Mouse (Mus musculus): Measurements from ENCODE around the gene Nav1.

Gene Nav1

GRCm38 (mm10) chr1:135448940-135449339, 158.2 kb downstream of the Nav1 start:
- DNase-seq (ENCODE audit: low spot score in 2 of 2): no peak

- DNase-seq (ENCODE audit: low spot score in 2 of 2): no peak
Measured at GRCm38 (mm10) chr1:135443506-135443905, 163.6 kb downstream of the Nav1 start.

- DNase-seq (ENCODE audit: low spot score in 2 of 2): no peak
Measured at GRCm38 (mm10) chr1:135441861-135442260, 165.2 kb downstream of the Nav1 start.

GRCm38 (mm10) chr1:135440986-135441385, 166.1 kb downstream of the Nav1 start:
- DNase-seq (ENCODE audit: low spot score in 2 of 2): no peak

GRCm38 (mm10) chr1:135438801-135439200, 168.3 kb downstream of the Nav1 start:
- DNase-seq (ENCODE audit: low spot score in 2 of 2): no peak

- DNase-seq (ENCODE audit: low spot score in 2 of 2): no peak
Measured at GRCm38 (mm10) chr1:135435823-135436222, 171.3 kb downstream of the Nav1 start.

DNA sequence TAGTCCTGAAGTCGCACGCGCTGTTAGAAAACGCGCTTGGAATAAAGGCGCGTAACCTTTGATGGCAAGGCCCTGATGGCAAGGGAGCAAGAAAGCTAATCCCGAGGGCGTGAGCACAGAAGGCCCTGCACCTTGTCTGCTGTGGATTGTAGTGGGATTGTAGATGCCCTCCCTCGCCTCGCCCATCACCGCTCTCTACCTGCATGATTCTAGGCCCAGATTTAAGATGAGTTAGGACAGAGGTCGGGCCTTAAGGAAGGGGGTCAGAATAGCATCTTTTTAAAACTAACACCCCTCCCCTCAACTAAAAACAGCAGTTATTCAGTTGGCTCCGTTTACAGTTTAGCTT, 176.5 kb downstream of the Nav1 start:
- DNase-seq (ENCODE audit: low spot score in 2 of 2): no peak

GRCm38 (mm10) chr1:135429901-135430668, 177.0 kb downstream of the Nav1 start, which contains the start of gene Ipo9:
Gene Ipo9 (minus strand): TSS chr1:135430499.
- peak; percentile 88 to 92 for DNase-seq (ENCODE audit: low spot score in 2 of 2)

DNA sequence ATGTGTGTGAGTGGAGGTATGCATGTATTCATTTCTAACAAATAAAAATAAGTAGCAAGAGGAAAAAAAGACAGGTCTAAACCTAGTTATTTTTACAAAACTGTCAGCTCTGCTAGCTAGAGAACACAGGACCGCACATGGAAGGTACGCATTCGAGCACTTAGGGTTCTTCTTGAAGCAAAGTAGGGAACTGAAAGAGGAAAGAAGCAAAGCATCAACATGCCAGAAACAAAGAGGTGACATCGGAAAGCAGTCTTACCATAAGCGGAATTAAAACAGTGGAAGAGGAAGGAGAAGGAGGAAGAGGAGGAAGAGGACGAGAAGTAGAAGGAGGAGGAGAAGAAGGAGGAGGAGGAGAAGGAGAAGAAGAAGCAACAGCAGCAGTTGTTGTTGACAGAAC, 179.7 kb downstream of the Nav1 start:
- no peak for DNase-seq (ENCODE audit: low spot score in 2 of 2)

- DNase-seq (ENCODE audit: low spot score in 2 of 2): no peak
Measured at GRCm38 (mm10) chr1:135426645-135427044, 180.4 kb downstream of the Nav1 start.

DNA sequence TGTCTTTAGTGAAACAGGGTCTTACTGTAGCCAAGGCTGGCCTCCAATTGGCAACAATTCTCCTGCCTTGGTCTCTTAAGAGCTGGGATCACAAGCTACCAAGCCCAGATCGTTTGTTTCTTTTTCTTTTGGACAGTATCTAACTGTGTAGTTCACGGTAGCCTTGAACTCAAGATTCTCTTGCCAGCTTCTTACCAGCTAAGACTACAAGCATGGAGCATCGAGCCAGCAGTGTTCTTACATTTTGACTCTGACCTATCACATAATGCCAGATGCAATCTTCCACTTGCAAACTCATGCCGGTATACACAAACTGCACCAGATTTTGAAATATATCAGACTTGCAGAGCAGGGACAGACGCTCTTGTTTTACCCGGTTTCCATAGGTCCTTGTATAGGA, 184.3 kb downstream of the Nav1 start:
- DNase-seq (ENCODE audit: low spot score in 2 of 2): no peak

DNA sequence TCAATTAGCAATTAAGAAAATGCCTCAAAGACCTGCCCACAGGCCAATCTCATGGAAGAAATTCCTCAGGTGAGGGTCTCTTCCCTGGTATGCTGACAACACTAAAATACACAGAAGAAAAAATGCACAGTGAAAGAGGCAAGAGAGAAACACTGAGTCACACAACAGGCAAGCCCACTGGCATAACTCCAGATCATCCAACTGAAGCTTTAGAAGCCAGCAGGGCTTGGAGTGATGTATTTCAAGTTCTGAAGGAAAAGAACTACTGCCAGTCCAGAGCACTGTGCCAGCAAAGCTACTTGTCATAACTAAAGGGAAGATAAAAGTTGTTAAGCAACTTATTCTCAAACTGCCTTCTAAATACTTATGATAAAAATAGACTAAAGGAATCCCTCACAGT, 193.1 kb downstream of the Nav1 start:
- DNase-seq (ENCODE audit: low spot score in 2 of 2): no peak

DNA sequence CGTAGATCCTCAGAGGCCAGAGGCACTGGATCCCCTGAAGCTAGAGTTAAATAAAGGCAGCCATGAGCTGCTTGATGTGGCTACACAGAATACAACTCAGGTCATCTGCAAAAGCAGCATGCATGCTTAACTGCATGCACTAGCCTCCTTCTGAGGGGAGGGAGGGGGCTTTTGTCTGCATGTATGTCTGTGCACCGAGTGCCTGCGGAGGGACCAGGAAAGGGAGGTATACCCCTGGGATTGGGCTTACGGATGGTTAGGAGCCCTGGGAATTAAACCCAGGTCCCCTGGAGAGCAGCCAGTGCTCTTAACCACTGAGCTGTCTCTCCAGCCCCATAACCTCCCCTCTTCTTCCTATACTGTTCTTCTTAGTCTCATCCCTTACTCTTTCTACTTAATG, 195.0 kb downstream of the Nav1 start:
- no peak for DNase-seq (ENCODE audit: low spot score in 2 of 2)

DNA sequence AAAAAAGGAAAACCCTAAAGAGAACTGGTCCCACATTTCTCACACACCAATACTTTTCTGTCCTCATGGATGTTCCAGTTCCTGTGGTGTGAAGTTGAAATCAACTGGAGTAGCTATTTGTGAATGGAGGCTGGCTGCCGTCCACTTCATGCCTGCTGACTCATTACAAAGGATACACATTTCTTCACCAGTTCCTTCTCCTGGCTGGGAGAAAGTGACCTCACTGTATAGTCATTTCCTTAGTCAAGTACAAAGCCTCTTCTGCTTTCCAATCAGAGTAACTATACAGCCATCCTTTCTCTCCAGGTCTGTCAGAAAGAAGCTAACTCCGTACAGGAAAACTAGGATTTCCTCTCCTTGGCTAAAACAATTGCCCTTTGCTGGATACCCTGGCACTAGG, 196.1 kb downstream of the Nav1 start:
- DNase-seq (ENCODE audit: low spot score in 2 of 2): no peak

GRCm38 (mm10) chr1:135408973-135409372, 198.1 kb downstream of the Nav1 start:
- no peak for DNase-seq (ENCODE audit: low spot score in 2 of 2)

GRCm38 (mm10) chr1:135405356-135405755, 201.7 kb downstream of the Nav1 start:
- no peak for DNase-seq (ENCODE audit: low spot score in 2 of 2)

GRCm38 (mm10) chr1:135401452-135402110, 205.5 kb downstream of the Nav1 start:
- DNase-seq (ENCODE audit: low spot score in 2 of 2): no peak

DNA sequence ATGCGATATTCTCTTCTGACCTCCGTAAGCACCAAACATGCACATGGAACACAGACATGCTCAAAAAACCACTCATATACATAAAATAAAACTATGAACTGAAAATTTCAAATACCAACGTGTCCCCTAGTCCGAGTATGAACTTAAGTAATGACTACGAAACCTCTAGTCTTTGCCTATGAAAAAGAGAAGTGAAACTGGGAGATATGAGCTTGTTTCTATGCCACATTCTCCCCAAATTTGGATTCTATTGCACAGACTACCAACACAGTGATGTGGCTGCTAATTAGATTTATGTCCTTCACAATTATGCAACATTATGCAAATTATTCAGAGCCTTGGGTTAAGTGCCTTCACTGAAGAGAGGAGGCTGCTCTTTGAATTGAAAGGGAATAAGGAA, 207.6 kb downstream of the Nav1 start:
- no peak for DNase-seq (ENCODE audit: low spot score in 2 of 2)

DNA sequence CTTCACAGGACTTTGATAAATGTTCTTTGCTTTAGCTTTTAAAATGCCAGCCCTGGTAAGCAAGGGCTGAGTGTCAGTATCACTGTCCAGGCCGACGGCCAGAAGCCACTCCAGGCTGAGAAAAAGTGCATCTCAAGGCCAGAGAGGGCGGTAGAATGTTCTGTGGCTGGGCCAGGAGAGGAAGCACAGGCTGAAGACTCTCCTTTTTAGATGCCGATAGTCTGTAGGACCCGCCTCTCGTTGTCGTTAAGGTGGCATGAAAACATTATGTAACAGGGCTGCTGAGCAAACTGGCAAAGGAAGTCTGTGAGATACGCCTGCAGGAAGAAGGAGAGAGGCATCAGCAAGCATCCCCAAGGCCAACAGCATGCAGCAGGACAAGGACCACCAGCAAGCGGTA, 221.9 kb downstream of the Nav1 start:
- DNase-seq (ENCODE audit: low spot score in 2 of 2): no peak

Data from urinary bladder, postnatal 4 days (tissue).